Mouse (Mus musculus): ENCODE results near the gene Gm28539.

Gm28539 gene

GRCm38 (mm10) chr16:18836468-18837208 is at the start of gene Gm28539, which contains the start of gene 2510002D24Rik:
Gm28539 (plus strand) TSS chr16:18836584.
2510002D24Rik (plus strand) TSS chr16:18836578.
- DNase-seq (ENCODE audit: low read depth, low spot score), result peak; percentile 99

GRCm38 (mm10) chr16:18786652-18787051 is 49.7 kb upstream of the Gm28539 start:
- no peak for DNase-seq (ENCODE audit: low read depth, low spot score)

GRCm38 (mm10) chr16:18788627-18789406 is 47.6 kb upstream of the Gm28539 start:
- DNase-seq (ENCODE audit: low read depth, low spot score), result no peak

GRCm38 (mm10) chr16:18795223-18795899 is 41.0 kb upstream of the Gm28539 start:
- DNase-seq (ENCODE audit: low read depth, low spot score), result no peak

GRCm38 (mm10) chr16:18796645-18797044 is 39.7 kb upstream of the Gm28539 start:
- DNase-seq (ENCODE audit: low read depth, low spot score), result no peak

- no peak for DNase-seq (ENCODE audit: low read depth, low spot score)
Measured at GRCm38 (mm10) chr16:18798151-18798550, 38.2 kb upstream of the Gm28539 start.

- DNase-seq (ENCODE audit: low read depth, low spot score), result peak; percentile 56
Measured at GRCm38 (mm10) chr16:18798841-18799240, 37.5 kb upstream of the Gm28539 start.

GRCm38 (mm10) chr16:18805746-18806145 is 30.6 kb upstream of the Gm28539 start:
- no peak for DNase-seq (ENCODE audit: low read depth, low spot score)

GRCm38 (mm10) chr16:18809001-18809400 is 27.4 kb upstream of the Gm28539 start:
- DNase-seq (ENCODE audit: low read depth, low spot score), result no peak

GRCm38 (mm10) chr16:18811032-18811431 is 25.4 kb upstream of the Gm28539 start:
- peak; percentile 74 for DNase-seq (ENCODE audit: low read depth, low spot score)

- DNase-seq (ENCODE audit: low read depth, low spot score), result peak; percentile 98
Measured at GRCm38 (mm10) chr16:18811468-18812384, 24.7 kb upstream of the Gm28539 start, which contains the start of the genes Ufd1 and Cdc45. Ufd1 (plus strand) TSS chr16:18811779. Cdc45 (minus strand) TSS chr16:18811987.

- DNase-seq (ENCODE audit: low read depth, low spot score), result no peak
Measured at GRCm38 (mm10) chr16:18812385-18812910, 23.9 kb upstream of the Gm28539 start.

- no peak for DNase-seq (ENCODE audit: low read depth, low spot score)
Measured at GRCm38 (mm10) chr16:18822356-18822755, 14.0 kb upstream of the Gm28539 start.

GRCm38 (mm10) chr16:18822925-18823324 is 13.5 kb upstream of the Gm28539 start:
- DNase-seq (ENCODE audit: low read depth, low spot score), result no peak

GRCm38 (mm10) chr16:18828630-18829029 is 7.8 kb upstream of the Gm28539 start:
- DNase-seq (ENCODE audit: low read depth, low spot score), result no peak

- no peak for DNase-seq (ENCODE audit: low read depth, low spot score)
Measured at GRCm38 (mm10) chr16:18829102-18829501, 7.3 kb upstream of the Gm28539 start.

- no peak for DNase-seq (ENCODE audit: low read depth, low spot score)
Measured at GRCm38 (mm10) chr16:18833486-18833885, 2.9 kb upstream of the Gm28539 start.

- no peak for DNase-seq (ENCODE audit: low read depth, low spot score)
Measured at GRCm38 (mm10) chr16:18836073-18836467, 314 bp upstream of the Gm28539 start.

- DNase-seq (ENCODE audit: low read depth, low spot score), result no peak
Measured at GRCm38 (mm10) chr16:18838346-18838745, 2.0 kb downstream of the Gm28539 start.

- peak; percentile 59 for DNase-seq (ENCODE audit: low read depth, low spot score)
Measured at GRCm38 (mm10) chr16:18846301-18846820, 10.0 kb downstream of the Gm28539 start.

Data from ZHBTc4 (cell line).